Mouse (Mus musculus) thymus, postnatal 4 days (tissue): Measurements from ENCODE around the gene Cfb.
"Not testable (repeated sequence)": the region's sequence is repeated elsewhere in the genome, so short reads cannot be mapped to it uniquely, and the experiment has no call there.

ENCODE experiments used
- DNase-seq: peaks from one replicate; pipeline ENCODE4 v3.0.0; 2021

Gene Cfb

DNA sequence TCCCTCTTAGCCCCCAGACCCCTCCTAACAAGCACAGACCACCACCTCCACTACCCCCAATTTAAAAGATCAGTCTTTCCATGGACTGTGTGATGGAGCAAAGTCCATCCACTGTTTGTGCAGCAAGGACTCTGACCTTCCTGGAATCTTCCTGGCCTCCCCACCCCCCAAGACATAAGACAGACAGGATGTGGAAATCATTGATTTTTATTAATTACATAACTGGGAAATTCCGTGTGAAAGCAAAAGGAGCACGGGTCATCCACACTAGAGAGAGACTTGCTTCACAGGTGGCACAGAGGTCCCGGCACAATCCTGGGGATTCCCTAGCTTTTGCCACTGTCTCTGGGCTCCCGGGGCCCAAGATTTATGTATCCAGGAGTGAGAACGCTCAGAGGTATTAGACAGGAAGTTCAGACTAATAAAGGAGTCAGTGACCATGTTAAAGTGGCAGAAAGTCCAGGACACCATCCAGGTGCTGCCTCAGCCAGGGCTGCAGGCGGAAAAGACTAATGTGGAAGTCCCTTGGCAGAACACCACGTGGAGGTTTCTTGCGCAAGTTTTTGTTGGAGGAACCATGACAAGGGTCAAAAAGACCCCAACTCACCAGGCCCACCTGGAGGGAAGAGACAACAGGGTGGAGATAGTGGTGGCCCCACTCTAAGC is at the start of gene Cfb:
Gene Cfb, minus strand, starts transcription at position 103 of the 666 bp plus-strand sequence.
- no peak for DNase-seq

GRCm38 (mm10) chr17:34911945-34912351 is 49.6 kb upstream of the Cfb start:
- DNase-seq: peak; percentile 95

GRCm38 (mm10) chr17:34910982-34911381 is 48.7 kb upstream of the Cfb start:
- DNase-seq: no peak

DNA sequence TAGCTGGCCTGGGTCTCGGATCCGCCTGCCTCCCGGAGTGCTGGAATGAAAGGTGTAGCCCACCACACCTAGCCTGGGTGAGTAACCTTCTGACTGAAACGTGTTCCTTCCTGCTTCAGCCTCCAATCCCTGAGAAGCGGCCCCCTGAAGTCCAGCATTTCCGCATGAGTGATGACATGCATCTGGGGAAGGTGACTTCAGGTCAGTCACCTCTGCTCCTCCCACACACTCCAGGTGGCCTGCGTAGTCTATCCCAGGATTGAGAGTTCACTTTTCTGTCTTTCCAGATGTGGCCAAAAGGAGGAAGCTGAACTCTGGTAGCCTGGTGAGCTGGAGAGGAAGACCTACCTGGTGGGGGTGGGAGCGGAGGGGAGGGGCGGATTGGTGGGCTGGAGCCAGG is 40.6 kb upstream of the Cfb start:
- no peak for DNase-seq

- not testable (repeated sequence) for DNase-seq
These were observed 39.6 kb upstream of the Cfb start for GRCm38 (mm10) chr17:34901948-34902347.

DNA sequence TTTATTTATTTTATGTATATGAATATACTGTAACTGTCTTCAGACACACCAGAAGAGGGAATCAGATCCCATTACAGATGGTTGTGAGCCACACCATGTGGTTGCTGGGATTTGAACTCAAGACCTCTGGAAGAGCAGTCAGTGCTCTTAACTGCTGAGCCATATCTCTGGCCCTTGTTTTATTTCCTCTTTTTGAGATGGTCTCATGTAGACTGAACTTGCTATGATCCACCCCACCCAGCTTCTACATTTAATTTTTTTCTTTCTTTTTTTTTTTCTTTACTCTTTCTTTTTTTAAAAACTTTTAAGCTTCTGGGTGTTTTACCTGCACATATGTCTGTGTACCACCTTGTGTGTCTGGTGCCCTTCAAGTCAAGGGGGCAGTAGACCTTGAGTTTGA is 38.5 kb upstream of the Cfb start:
- DNase-seq: not testable (repeated sequence)

DNA sequence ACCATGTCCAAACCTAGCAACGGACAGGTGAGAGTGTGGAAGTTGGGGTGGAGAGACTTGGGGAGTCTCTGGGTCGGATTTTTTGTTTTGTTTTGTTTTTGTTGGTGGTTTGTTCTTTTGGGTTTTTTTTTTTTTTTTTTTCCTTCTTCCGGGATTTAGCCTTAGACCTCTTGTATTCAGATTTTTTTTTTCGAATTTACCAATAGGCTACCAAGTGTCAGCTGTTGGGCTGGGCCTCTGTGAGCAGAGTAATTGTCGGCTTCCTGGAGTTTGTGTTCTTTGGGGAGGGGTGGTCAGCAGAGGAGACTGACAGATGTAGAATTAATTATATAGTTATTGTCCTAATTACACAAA is 37.5 kb upstream of the Cfb start:
- DNase-seq: no peak

GRCm38 (mm10) chr17:34899053-34899889 is 37.0 kb upstream of the Cfb start:
- DNase-seq: peak; percentile 70

GRCm38 (mm10) chr17:34898706-34899052 is 36.4 kb upstream of the Cfb start:
- peak; percentile 71 for DNase-seq

DNA sequence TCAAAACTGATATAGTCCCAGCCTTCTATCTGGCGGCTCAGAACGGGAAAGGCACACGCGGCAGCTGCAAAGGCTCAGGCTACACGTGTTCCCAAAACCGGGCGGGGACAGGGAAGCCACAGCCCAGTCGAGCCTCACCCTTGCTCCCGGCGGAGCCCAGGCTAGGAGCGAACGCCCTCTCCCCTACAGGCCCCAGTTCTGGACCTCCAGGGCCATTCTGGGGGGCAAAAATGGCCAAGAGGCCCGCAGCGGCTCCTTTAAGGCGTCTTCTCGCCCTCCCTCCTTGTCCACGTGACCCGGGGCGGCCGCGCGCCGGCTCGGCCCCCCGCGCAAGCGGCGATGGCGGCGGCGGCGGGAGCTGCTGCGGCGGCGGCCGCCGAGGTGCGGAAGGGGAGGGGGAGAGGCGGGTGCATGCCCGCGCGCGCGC is 35.9 kb upstream of the Cfb start, which contains the start of the genes C2 and Ehmt2:
Gene C2, minus strand, starts transcription at position 106 of the 427 bp plus-strand sequence.
Gene Ehmt2, plus strand, starts transcription at position 310 of the 427 bp plus-strand sequence.
- peak; percentile 87 for DNase-seq

- no peak for DNase-seq
These were observed 35.2 kb upstream of the Cfb start for GRCm38 (mm10) chr17:34897373-34898159.

DNA sequence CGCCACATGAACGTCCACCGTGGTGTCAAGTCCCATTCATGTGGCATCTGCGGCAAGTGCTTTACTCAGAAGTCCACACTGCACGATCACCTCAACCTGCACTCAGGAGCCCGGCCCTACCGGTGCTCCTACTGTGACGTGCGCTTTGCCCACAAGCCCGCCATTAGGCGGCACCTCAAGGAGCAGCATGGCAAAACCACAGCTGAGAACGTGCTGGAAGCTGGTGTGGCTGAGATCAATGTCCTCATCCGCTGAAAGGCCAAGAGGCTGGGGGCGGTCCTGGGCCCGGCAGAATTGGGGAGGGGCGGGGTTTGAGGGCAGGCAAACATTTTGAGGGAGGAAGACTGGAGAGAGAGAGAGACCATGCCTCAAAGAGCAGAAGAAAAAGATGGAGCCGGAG is 34.0 kb upstream of the Cfb start:
- DNase-seq: peak; percentile 53

- peak; percentile 32 for DNase-seq
These were observed 33.4 kb upstream of the Cfb start for GRCm38 (mm10) chr17:34895724-34896123.

DNA sequence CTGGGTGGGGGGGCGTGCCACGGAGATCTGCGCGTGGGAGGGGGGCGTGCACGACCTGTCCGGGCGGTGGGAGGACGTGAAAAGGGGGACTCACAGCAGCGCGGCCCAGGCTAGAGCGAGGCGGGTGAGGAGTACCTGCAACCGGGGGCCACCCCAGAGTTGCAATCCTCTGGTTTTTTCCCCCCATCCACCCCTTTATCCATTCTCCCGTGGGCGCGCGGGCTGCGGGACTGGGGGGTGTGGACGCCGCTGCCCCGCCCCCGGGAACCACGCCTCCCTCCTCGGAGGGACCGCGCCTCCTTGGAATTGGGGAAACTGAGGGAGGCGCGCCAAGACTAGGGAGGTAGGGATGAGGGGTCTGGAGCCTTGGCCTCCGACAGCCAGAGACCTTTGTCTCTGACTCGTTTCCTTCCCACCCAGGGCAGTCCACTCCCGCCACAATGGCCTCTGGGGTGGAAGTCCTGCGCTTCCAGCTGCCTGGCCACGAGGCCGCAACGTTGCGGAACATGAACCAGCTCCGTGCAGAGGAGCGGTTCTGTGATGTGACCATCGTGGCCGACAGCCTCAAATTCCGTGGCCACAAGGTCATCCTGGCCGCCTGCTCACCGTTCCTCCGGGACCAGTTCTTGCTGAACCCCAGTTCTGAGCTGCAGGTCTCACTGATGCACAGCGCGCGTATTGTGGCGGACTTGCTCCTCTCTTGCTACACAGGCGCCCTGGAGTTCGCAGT is 32.6 kb upstream of the Cfb start:
- peak; percentile 40 for DNase-seq

DNA sequence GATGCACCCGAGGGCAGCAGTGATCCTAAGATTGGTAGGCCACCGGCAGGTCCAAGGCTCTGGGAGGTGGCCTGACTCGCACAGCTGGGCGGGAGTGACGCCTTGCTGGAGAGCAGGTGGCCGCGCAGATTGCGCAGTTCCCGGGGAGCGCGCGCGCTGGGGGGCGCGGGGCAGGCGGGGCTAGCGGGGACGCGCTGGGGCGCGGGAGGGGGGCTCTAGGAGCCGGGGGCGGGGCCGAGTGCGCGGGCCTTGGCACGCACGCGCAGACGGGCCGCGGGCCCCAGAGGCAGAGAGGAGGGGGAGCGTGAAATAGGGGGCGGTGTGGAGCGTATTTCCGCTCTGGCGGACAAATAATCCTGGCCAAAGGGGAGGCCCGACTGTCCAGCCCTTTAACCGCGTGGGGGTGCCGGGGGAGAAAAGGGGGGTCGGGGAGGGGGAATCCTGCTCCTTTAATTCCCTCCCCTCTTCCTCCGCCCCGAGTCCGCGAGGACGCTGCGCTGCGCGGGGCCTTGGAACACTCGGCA is 31.8 kb upstream of the Cfb start:
- DNase-seq: peak; percentile 97

DNA sequence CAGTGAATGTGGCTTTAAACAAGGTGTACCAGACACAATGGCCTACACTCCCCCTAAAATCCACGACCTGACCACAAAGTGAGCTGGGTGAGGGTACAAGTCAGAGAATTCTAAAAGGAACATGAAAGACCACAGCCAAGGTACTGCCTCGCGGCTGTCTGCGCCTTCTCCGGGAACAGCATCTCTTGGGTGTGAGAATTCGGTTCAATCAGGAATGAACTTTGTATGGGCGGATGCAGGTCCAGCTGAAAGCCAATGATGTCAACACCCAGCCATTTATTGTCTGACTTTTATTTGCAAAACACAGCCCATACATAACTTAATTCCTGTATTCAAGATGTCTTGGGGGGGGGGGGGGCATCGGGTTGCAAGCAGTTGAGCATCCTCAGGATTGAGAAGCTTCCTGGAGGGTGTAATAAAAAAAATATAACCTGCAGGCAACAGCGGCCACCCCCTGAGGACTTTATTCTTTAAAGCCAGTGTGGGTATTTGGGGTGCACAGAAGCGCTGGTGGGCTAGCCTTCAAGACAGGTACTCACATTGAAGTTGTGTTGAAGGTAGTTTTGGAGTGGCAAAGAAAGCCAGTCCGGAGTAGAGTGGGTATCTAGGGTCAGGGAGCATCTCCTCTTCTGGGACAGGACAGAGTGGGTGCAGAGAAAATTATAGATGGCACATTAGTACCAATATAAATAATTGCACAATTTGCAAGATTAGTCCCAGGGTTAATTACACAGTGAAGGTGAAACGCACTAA is 30.9 kb upstream of the Cfb start:
- DNase-seq: no peak

GRCm38 (mm10) chr17:34891377-34891776 is 29.1 kb upstream of the Cfb start:
- no peak for DNase-seq

- DNase-seq: no peak
These were observed 27.9 kb upstream of the Cfb start for GRCm38 (mm10) chr17:34890074-34890743.

DNA sequence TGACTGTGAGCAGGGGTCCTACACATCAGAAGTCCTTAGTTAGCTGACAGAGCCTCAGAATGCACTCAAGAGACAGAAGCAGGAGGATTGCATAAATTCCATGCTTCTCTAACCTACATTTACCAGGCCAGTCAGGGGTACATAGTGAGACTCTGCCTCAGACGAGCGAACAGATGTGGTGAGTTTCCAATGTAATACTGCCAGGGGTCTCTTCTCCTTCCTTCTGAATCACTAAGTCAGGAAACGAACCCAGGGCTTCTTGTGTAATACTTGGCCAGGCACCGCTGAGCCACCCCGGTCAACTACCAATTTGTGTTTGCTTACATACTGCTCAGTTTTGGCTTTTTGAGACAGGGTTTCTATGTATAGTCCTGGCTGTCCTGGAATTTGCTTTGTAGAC is 25.6 kb upstream of the Cfb start:
- no peak for DNase-seq

GRCm38 (mm10) chr17:34885615-34886014 is 23.3 kb upstream of the Cfb start:
- no peak for DNase-seq

DNA sequence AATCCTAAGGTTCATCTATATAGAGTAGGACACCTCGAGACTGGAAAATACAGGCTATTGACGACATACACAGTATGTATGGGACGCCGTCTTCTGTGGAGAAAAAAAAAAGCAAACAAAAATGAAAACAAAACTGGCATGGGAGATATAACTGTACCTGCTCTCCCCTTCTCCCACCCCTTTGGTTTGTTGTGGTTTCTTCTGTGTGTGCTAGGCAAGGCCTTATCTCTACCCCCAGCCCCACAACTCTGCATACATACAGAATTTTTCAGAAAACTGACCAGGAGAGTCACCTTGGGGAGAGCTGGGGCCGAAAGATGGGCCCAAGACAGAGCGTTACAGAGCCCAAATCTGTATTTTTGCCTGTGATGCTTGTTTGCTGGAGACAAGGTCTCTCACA is 22.4 kb upstream of the Cfb start:
- no peak for DNase-seq
